Mouse (Mus musculus) CH12.LX (cell line): ENCODE data around the gene Mgat5b. TPM values are rescaled to one million over a fixed set of nuclear protein-coding genes. Genes with fewer than 3 reads are reported as not detected.

ENCODE experiments used
- DNase-seq: peaks from one replicate; pipeline ENCODE4 v3.0.0-alpha.2; 2013; ENCODE audit errors: extremely low read depth
- H3K27ac ChIP-seq: 2 replicates; pipeline ENCODE4 v1.5.1; 2012; ENCODE audit warnings: low read depth, mild to moderate bottlenecking, control low read depth, moderate library complexity; ENCODE audit not compliant: insufficient read depth
- H3K27me3 ChIP-seq: replicated peaks from 2 replicates; pipeline ENCODE3; 2012; ENCODE audit warnings: inconsistent platforms
- H3K36me3 ChIP-seq, 2 experiments: replicated peaks in 1 of 2; 2 replicates each; pipeline versions ENCODE3 to v1.6.1; 2012; ENCODE audit warnings: inconsistent platforms in 1 of 2, low read length in 1 of 2, mild to moderate bottlenecking in 1 of 2, mixed read lengths in 1 of 2, moderate library complexity in 1 of 2; ENCODE audit not compliant: control insufficient read depth in 1 of 2, insufficient read depth in 1 of 2
- H3K4me1 ChIP-seq, 2 experiments: 2 replicates each; pipeline ENCODE4 v1.6.1; 2012; ENCODE audit warnings: inconsistent platforms in 1 of 2, moderate library complexity in 1 of 2; ENCODE audit not compliant: insufficient read depth in 2 of 2, control insufficient read depth in 1 of 2
- H3K4me2 ChIP-seq: 2 replicates; pipeline ENCODE4 v1.6.1; 2012; ENCODE audit warnings: low read depth, mild to moderate bottlenecking, control low read depth; ENCODE audit not compliant: poor library complexity, insufficient read depth, severe bottlenecking
- H3K4me3 ChIP-seq, 3 experiments: fragments of 150-350 bp in 1 of 3; sonication (generic) in 1 of 3; replicated peaks in 1 of 3; 2 replicates each; pipeline versions ENCODE3 to v1.5.1; 2011 to 2012; ENCODE audit warnings: low read depth in 2 of 3, low read length in 2 of 3, mild to moderate bottlenecking in 2 of 3, moderate library complexity in 2 of 3, control low read depth in 1 of 3, improper control_type of control experiment in 1 of 3, inconsistent platforms in 1 of 3, mixed read lengths in 1 of 3; ENCODE audit not compliant: poor library complexity in 1 of 3
- H3K79me2 ChIP-seq: replicated peaks from 2 replicates; pipeline ENCODE4 v1.6.1; 2012; ENCODE audit warnings: mild to moderate bottlenecking, moderate library complexity; ENCODE audit not compliant: control insufficient read depth, poor library complexity, insufficient read depth, severe bottlenecking; ENCODE audit errors: extremely low read depth
- H3K9ac ChIP-seq: 2 replicates; pipeline ENCODE4 v1.6.1; 2012; ENCODE audit warnings: low read depth, mild to moderate bottlenecking, control low read depth, moderate library complexity; ENCODE audit not compliant: insufficient read depth
- H3K9me3 ChIP-seq: replicated peaks from 2 replicates; pipeline ENCODE3; 2012; ENCODE audit warnings: low read length, inconsistent platforms, mixed read lengths
- BHLHE40 ChIP-seq: IDR thresholded peaks from 2 replicates; pipeline ENCODE4 v1.6.1; 2011; ENCODE audit warnings: mild to moderate bottlenecking, low read depth, low read length, improper control_type of control experiment
- CHD1 ChIP-seq: IDR thresholded peaks from 2 replicates; pipeline ENCODE4 v1.6.1; 2012; ENCODE audit warnings: low read depth, low read length, improper control_type of control experiment, inconsistent platforms
- CHD2 ChIP-seq: IDR thresholded peaks from 2 replicates; pipeline ENCODE4 v1.6.1; 2011; ENCODE audit warnings: low read length, improper control_type of control experiment
- CTCF ChIP-seq, 2 experiments: IDR thresholded peaks in 1 of 2; conservative IDR thresholded peaks in 1 of 2; 2 replicates each; pipeline ENCODE4 v1.5.1; 2011 to 2012; ENCODE audit warnings: low read depth in 2 of 2, low read length in 2 of 2, improper control_type of control experiment in 1 of 2, inconsistent platforms in 1 of 2, mild to moderate bottlenecking in 1 of 2, moderate library complexity in 1 of 2
- ELF1 ChIP-seq: IDR thresholded peaks from 2 replicates; pipeline ENCODE4 v1.6.1; 2014; ENCODE audit warnings: low read depth, mild to moderate bottlenecking, inconsistent platforms, low read length, improper control_type of control experiment
- EP300 ChIP-seq: IDR thresholded peaks from 2 replicates; pipeline ENCODE4 v1.6.1; 2011; ENCODE audit warnings: low read length, improper control_type of control experiment
- ETS1 ChIP-seq: conservative IDR thresholded peaks from 2 replicates; pipeline ENCODE4 v1.6.1; 2012; ENCODE audit warnings: low read depth, mild to moderate bottlenecking, inconsistent platforms, low read length, improper control_type of control experiment, moderate library complexity
- HCFC1 ChIP-seq: IDR thresholded peaks from 2 replicates; pipeline ENCODE4 v1.6.1; 2012; ENCODE audit warnings: low read depth, mild to moderate bottlenecking, inconsistent platforms, low read length, improper control_type of control experiment
- IRF4 ChIP-seq: IDR thresholded peaks from 2 replicates; pipeline ENCODE4 v1.6.1; 2014; ENCODE audit warnings: low read depth, mild to moderate bottlenecking, inconsistent platforms, low read length, improper control_type of control experiment
- JUN ChIP-seq: IDR thresholded peaks from 2 replicates; pipeline ENCODE4 v1.6.1; 2011; ENCODE audit warnings: low read depth, mild to moderate bottlenecking, low read length, improper control_type of control experiment, moderate library complexity; ENCODE audit not compliant: insufficient read depth
- KAT2A ChIP-seq: IDR thresholded peaks from 2 replicates; pipeline ENCODE4 v1.6.1; 2012; ENCODE audit warnings: low read length, improper control_type of control experiment, inconsistent platforms; ENCODE audit not compliant: insufficient replicate concordance
- MAFK ChIP-seq: IDR thresholded peaks from 2 replicates; pipeline ENCODE4 v1.6.1; 2011; ENCODE audit warnings: low read length, improper control_type of control experiment; ENCODE audit not compliant: insufficient replicate concordance
- MAX ChIP-seq: IDR thresholded peaks from 2 replicates; pipeline ENCODE4 v1.6.1; 2011; ENCODE audit warnings: low read length, improper control_type of control experiment
- MAZ ChIP-seq: IDR thresholded peaks from 2 replicates; pipeline ENCODE4 v1.6.1; 2012; ENCODE audit warnings: low read depth, mild to moderate bottlenecking, inconsistent platforms, low read length, improper control_type of control experiment, moderate library complexity
- MEF2A ChIP-seq: IDR thresholded peaks from 2 replicates; pipeline ENCODE4 v1.6.1; 2014; ENCODE audit warnings: low read depth, mild to moderate bottlenecking, inconsistent platforms, low read length, improper control_type of control experiment, borderline replicate concordance
- MXI1 ChIP-seq: IDR thresholded peaks from 2 replicates; pipeline ENCODE4 v1.6.1; 2011; ENCODE audit warnings: mild to moderate bottlenecking, low read depth, low read length, improper control_type of control experiment
- NELFE ChIP-seq: IDR thresholded peaks from 2 replicates; pipeline ENCODE4 v1.6.1; 2011; ENCODE audit warnings: low read depth, low read length, improper control_type of control experiment
- POLR2A ChIP-seq: IDR thresholded peaks from 2 replicates; pipeline ENCODE4 v1.6.1; 2011; ENCODE audit warnings: low read depth, mild to moderate bottlenecking, improper control_type of control experiment, low read length
- RAD21 ChIP-seq: IDR thresholded peaks from 2 replicates; pipeline ENCODE4 v1.6.1; 2011; ENCODE audit warnings: low read depth, mild to moderate bottlenecking, low read length, improper control_type of control experiment, moderate library complexity
- RCOR1 ChIP-seq: conservative IDR thresholded peaks from 2 replicates; pipeline ENCODE4 v1.6.1; 2012; ENCODE audit warnings: low read depth, mild to moderate bottlenecking, inconsistent platforms, low read length, improper control_type of control experiment
- SIN3A ChIP-seq: IDR thresholded peaks from 2 replicates; pipeline ENCODE4 v1.6.1; 2012; ENCODE audit warnings: low read length, improper control_type of control experiment, inconsistent platforms
- SMC3 ChIP-seq: IDR thresholded peaks from 2 replicates; pipeline ENCODE4 v1.6.1; 2011; ENCODE audit warnings: low read depth, low read length, improper control_type of control experiment
- TBP ChIP-seq: conservative IDR thresholded peaks from 2 replicates; pipeline ENCODE4 v1.6.1; 2011; ENCODE audit warnings: low read depth, low read length, improper control_type of control experiment
- TCF12 ChIP-seq: IDR thresholded peaks from 2 replicates; pipeline ENCODE4 v1.6.1; 2014; ENCODE audit warnings: low read depth, mild to moderate bottlenecking, inconsistent platforms, low read length, improper control_type of control experiment
- USF1 ChIP-seq: IDR thresholded peaks from 2 replicates; pipeline ENCODE4 v1.6.1; 2014; ENCODE audit warnings: low read depth, mild to moderate bottlenecking, inconsistent platforms, low read length, improper control_type of control experiment
- USF2 ChIP-seq: conservative IDR thresholded peaks from 2 replicates; pipeline ENCODE4 v1.6.1; 2011; ENCODE audit warnings: low read depth, low read length, improper control_type of control experiment
- dilution Hi-C: fragments of 300-500 bp; cut with MboI; formaldehyde crosslinking; loops from 2 replicates; pipeline ENCODE4 v1.14.3; 2020; ENCODE audit warnings: low sequenced_read_pairs; ENCODE audit not compliant: extremely low pct_unique_long_range_greater_than_20kb, extremely low pct_ligation_motif_present
- in situ Hi-C: fragments of 300-500 bp; cut with MboI; formaldehyde crosslinking; loops from 3 replicates; pipeline ENCODE4 v1.14.3; 2019; ENCODE audit warnings: low sequenced_read_pairs, low pct_ligation_motif_present, low pct_unique_long_range_greater_than_20kb, mixed read lengths
- polyA plus RNA-seq: library from polyadenylated mRNA; unstranded; fragments of >175 nt; gene quantifications from 2 replicates; pipeline ENCODE4 v1.2.1, GENCODE M21; 2012; ENCODE audit warnings: low read depth; ENCODE audit not compliant: insufficient read length
- total RNA-seq, 2 experiments: library from RNA; depleted of rRNA; stranded (reverse); fragments of 300-350 nt in 1 of 2; fragments of >200 nt in 1 of 2; gene quantifications; 2 replicates each; pipeline ENCODE4 v1.2.3; 2012 to 2014

Gene Mgat5b
- total and polyA plus RNA-seq, 3 experiments: not detected

- H3K4me2 ChIP-seq: no peak overlapping the region
- DNase-seq: peak; percentile 69
- no peaks in the 10 kb centered on the region for H3K36me3 ChIP-seq
- H3K9me3 ChIP-seq: peaks cover 25% of the 10 kb centered on the region
- no peak overlapping the region for H3K4me3 ChIP-seq
- H3K9ac ChIP-seq: no peak overlapping the region
- no peaks in the 10 kb centered on the region for H3K79me2 ChIP-seq
- TF ChIP-seq SMC3 (no peak), USF1 (no peak), MAFK (no peak), CHD1 (no peak), CHD2 (no peak), KAT2A (no peak), POLR2A (no peak), ETS1 (no peak), TCF12 (no peak), USF2 (no peak)
- TF ChIP-seq, all 38 proteins: peak for 0
- Histone ChIP-seq H3K27ac (no peak overlapping the region), H3K4me1 (peaks cover 25 to 37% of the 10 kb centered on the region in 2 experiments), H3K27me3 (peaks cover 22% of the 10 kb centered on the region)
- in situ Hi-C loops: no loop called here
- dilution Hi-C loops: no loop called here
Observed at GRCm38 (mm10) chr11:117027681-117028080, 109.0 kb downstream of the Mgat5b start.

GRCm38 (mm10) chr11:117028861-117029568, 110.4 kb downstream of the Mgat5b start:
- dilution Hi-C loops: no loop called here
- in situ Hi-C loops: no loop called here
- Histone ChIP-seq H3K27me3 (peaks cover 22% of the 10 kb centered on the region), H3K4me1 (peaks cover 25 to 37% of the 10 kb centered on the region in 2 experiments), H3K4me3 (no peak overlapping the region), H3K9me3 (peaks cover 19% of the 10 kb centered on the region), H3K79me2 (no peaks in the 10 kb centered on the region), H3K27ac (no peak overlapping the region), H3K9ac (no peak overlapping the region), H3K36me3 (no peaks in the 10 kb centered on the region), H3K4me2 (peak overlapping the region; percentile 12)
- TF ChIP-seq JUN (no peak), BHLHE40 (peak; percentile 55), MXI1 (peak; percentile 49; the same call in 1 of the 2 replicates), RAD21 (peak; percentile 1; the same call in 1 of the 2 replicates), TBP (no peak), HCFC1 (no peak), IRF4 (peak; percentile 60; the same call in 1 of the 2 replicates), SIN3A (0 out of 2 replicates have a peak, but pooled peaks have one; percentile 6), CTCF (conservative IDR thresholded peaks at IDR 0.05 in 1 of 2, IDR thresholded peaks at IDR 0.05 in 1 of 2; ENCODE audit: low read depth in 2 of 2, low read length in 2 of 2) (peak in 1 of 2 experiments; percentile 3; a peak in 1 of 4 replicates), ELF1 (no peak), MAZ (0 out of 2 replicates have a peak, but pooled peaks have one; percentile 46), NELFE (no peak), TCF12 (peak; percentile 42; the same call in 1 of the 2 replicates), ETS1 (0 out of 2 replicates have a peak, but pooled peaks have one; percentile 42), SMC3 (no peak), RCOR1 (peak; percentile 69; the same call in 1 of the 2 replicates), MEF2A (peak; percentile 91), EP300 (peak; percentile 46), MAX (peak; percentile 65; the same call in 1 of the 2 replicates)
- DNase-seq: peak; percentile 72
